Mouse (Mus musculus): Measurements from ENCODE around the gene Nup54.
A peak's percentile ranks its signal among the peaks of the same experiment; 100 is the strongest.

Nup54 gene

GRCm38 (mm10) chr5:92435025-92435584 lies at the start of gene Nup54:
TSS of gene Nup54 (minus strand) at chr5:92435219.
- DNase-seq = peak; percentile 97

- DNase-seq = no peak
These were observed 37.8 kb upstream of the Nup54 start for GRCm38 (mm10) chr5:92472863-92473262.

- DNase-seq = no peak
These were observed 36.5 kb upstream of the Nup54 start for GRCm38 (mm10) chr5:92471531-92471930.

- DNase-seq = no peak
These were observed 34.4 kb upstream of the Nup54 start for GRCm38 (mm10) chr5:92469201-92470130.

GRCm38 (mm10) chr5:92468234-92468633 lies 33.2 kb upstream of the Nup54 start:
- DNase-seq = no peak

- no peak for DNase-seq
These were observed 32.2 kb upstream of the Nup54 start for GRCm38 (mm10) chr5:92467102-92467766.

GRCm38 (mm10) chr5:92465511-92465910 lies 30.5 kb upstream of the Nup54 start:
- DNase-seq = no peak

- DNase-seq = peak; percentile 45 to 77
These were observed 26.3 kb upstream of the Nup54 start for GRCm38 (mm10) chr5:92461321-92461720.

- peak in 1 of 2 experiments; percentile 31 for DNase-seq
These were observed 23.7 kb upstream of the Nup54 start for GRCm38 (mm10) chr5:92458726-92459125.

GRCm38 (mm10) chr5:92457410-92457809 lies 22.4 kb upstream of the Nup54 start:
- DNase-seq = no peak

GRCm38 (mm10) chr5:92452876-92453275 lies 17.9 kb upstream of the Nup54 start:
- no peak for DNase-seq

- no peak for DNase-seq
These were observed 11.7 kb upstream of the Nup54 start for GRCm38 (mm10) chr5:92446736-92447135.

GRCm38 (mm10) chr5:92445016-92445415 lies 10.0 kb upstream of the Nup54 start:
- DNase-seq = no peak

GRCm38 (mm10) chr5:92442914-92443313 lies 7.9 kb upstream of the Nup54 start:
- no peak for DNase-seq

- DNase-seq = no peak
These were observed 6.5 kb upstream of the Nup54 start for GRCm38 (mm10) chr5:92441494-92441893.

GRCm38 (mm10) chr5:92438540-92438939 lies 3.5 kb upstream of the Nup54 start:
- no peak for DNase-seq

- DNase-seq = peak; percentile 26 to 38
These were observed 441 bp downstream of the Nup54 start for GRCm38 (mm10) chr5:92434571-92434985.

GRCm38 (mm10) chr5:92434070-92434469 lies 949 bp downstream of the Nup54 start:
- no peak for DNase-seq

GRCm38 (mm10) chr5:92431611-92432010 lies 3.4 kb downstream of the Nup54 start:
- no peak for DNase-seq

GRCm38 (mm10) chr5:92430723-92431122 lies 4.3 kb downstream of the Nup54 start:
- DNase-seq = no peak

- no peak for DNase-seq
These were observed 10.9 kb downstream of the Nup54 start for GRCm38 (mm10) chr5:92424126-92424525.

- DNase-seq = no peak
These were observed 21.0 kb downstream of the Nup54 start for GRCm38 (mm10) chr5:92413982-92414375.

GRCm38 (mm10) chr5:92413271-92413981 lies 21.6 kb downstream of the Nup54 start:
- no peak for DNase-seq
